ENCODE assay signal across 9 mouse cellular contexts in the genomic region with DNA sequence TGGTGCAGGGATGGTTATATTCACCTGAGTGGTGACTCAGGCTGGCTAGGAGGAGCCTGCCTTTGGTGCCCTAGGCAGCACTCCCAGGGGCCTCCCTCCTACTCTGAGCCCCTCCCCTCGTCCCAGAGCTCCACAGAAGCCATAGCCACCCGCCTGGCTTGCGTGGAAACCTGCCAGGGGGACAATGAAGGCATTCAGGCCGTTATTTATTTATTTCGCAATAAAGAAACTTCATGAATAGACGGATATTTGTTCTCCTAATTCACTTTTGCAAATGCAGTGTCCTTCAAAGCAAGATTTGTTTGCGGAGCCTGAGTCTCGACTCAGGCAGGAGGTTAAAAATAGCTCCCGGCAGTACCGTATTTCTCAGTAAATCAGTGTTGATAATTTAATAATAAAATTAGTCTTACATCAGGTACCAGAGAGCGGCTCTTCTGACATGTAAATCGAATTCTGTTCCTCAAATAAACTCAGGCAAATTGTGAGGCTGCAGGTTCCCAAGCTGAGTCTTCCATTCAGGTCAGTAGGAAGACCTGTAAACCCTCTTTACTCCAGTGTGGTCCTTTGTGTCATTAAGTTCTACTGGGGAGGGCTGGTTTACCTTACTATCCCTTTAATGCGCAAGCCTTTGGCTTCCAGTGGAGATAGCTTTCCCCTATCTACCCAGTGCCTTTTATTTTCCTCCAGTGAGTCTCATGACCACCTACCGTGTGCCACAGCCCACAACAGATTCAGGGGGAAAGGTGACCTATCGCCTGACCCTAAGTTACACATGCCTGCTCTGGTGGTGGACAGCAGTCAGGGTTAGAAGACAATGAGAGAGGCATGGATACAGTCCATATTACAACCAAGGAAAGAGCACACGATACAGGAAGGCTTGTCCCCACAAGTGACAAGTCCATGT. TPM values are rescaled to one million over a fixed set of nuclear protein-coding genes. Genes with fewer than 3 reads are reported as not detected.
A peak's percentile ranks its signal among the peaks of the same experiment; 100 is the strongest.
DNase-seq lines count a peak whose midpoint lies in the region; ATAC-seq and TF ChIP-seq lines count a peak whose summit lies in the region.
"Had no signal": no experiment of that assay in that cellular context is flagged by ENCODE, and none has a peak within 500 bp of the region (broad histone marks: within the 10 kb centered on the region; RNA-seq: fewer than 3 reads in every experiment).

No protein-coding gene starts in this region.

- peak overlapping the region; percentile 54 for H3K4me2 ChIP-seq in heart, embryonic 12.5 days
- H3K4me2 ChIP-seq in liver, embryonic 15.5 days = peak overlapping the region; percentile 31; the same call in 1 of the 2 replicates

- 8% methylated on average over 16 of the region's 16 CpGs for WGBS in heart, embryonic 12.5 days
- 17% methylated on average over 16 of the region's 16 CpGs for WGBS in liver, embryonic 15.5 days (ENCODE audit: insufficient replicate concordance)

- ATAC-seq in heart, embryonic 12.5 days (ENCODE audit: insufficient number of reproducible peaks, low FRiP score) = peak; percentile 72; the same call in 1 of the 2 replicates
- ATAC-seq in liver, embryonic 15.5 days (ENCODE audit: insufficient read depth) = no peak

- H3K4me1 ChIP-seq in heart, embryonic 12.5 days (replicated peaks) = peaks cover 11% of the 10 kb centered on the region
- no peaks in the 10 kb centered on the region for H3K4me1 ChIP-seq in liver, embryonic 15.5 days (replicated peaks)

- DNase-seq in gastrocnemius, adult 2 months = peak; percentile 25
- DNase-seq in gastrocnemius, adult 18-20 months (ENCODE audit: low spot score) = no peak
- DNase-seq in embryo, embryonic 9.5 days (ENCODE audit: extremely low spot score) = peak; percentile 23
- DNase-seq in kidney, postnatal 4 days = peak; percentile 15 to 18
- DNase-seq in ovary, postnatal 36 days (ENCODE audit: low spot score) = peak; percentile 47
- DNase-seq in urinary bladder, postnatal 25 days (ENCODE audit: low spot score) = no peak

- no peaks in the 10 kb centered on the region for H3K36me3 ChIP-seq in heart, embryonic 12.5 days
- H3K36me3 ChIP-seq in liver, embryonic 15.5 days (replicated peaks) = no peaks in the 10 kb centered on the region

- H3K9ac ChIP-seq in heart, embryonic 12.5 days = no peak overlapping the region
- no peak overlapping the region for H3K9ac ChIP-seq in liver, embryonic 15.5 days

- peak overlapping the region; percentile 58 for H3K4me3 ChIP-seq in gastrocnemius, adult 2 months
- peak overlapping the region; percentile 40 for H3K4me3 ChIP-seq in heart, embryonic 12.5 days
- H3K4me3 ChIP-seq in liver, embryonic 15.5 days (replicated peaks) = no peak overlapping the region

- no peak overlapping the region for H3K27ac ChIP-seq in gastrocnemius, adult 2 months
- H3K27ac ChIP-seq in heart, embryonic 12.5 days (ENCODE audit: poor library complexity, severe bottlenecking) = no peak overlapping the region
- H3K27ac ChIP-seq in liver, embryonic 15.5 days (replicated peaks) = no peak overlapping the region

- H3K9me3 ChIP-seq in heart, embryonic 12.5 days (replicated peaks) = no peaks in the 10 kb centered on the region
- no peaks in the 10 kb centered on the region for H3K9me3 ChIP-seq in liver, embryonic 15.5 days (replicated peaks)

- TF ChIP-seq CTCF in gastrocnemius, adult 2 months (IDR thresholded peaks at IDR 0.05) = no peak

- intact Hi-C loops in gastrocnemius, adult 2 months (cut with DNase I) = no loop called here

- no peaks in the 10 kb centered on the region for H3K27me3 ChIP-seq in heart, embryonic 12.5 days (replicated peaks)
- no peaks in the 10 kb centered on the region for H3K27me3 ChIP-seq in liver, embryonic 15.5 days

RNA-seq across cellular contexts. Expression of a gene that starts 17.2 kb away (rescaled TPM):
- total RNA-seq in gastrocnemius, adult 2 months (2021) = not detected
- total RNA-seq in gastrocnemius, adult 18-20 months (2021) = not detected
- polyA plus RNA-seq in heart, embryonic 12.5 days (2016; fragmentation: Nextera tagmentation; extraction: Ambion mirVana) = not detected in 2 replicates
- polyA plus RNA-seq in liver, embryonic 15.5 days (2015; fragmentation: Nextera tagmentation; extraction: Ambion mirVana) = not detected in 2 replicates
- polyA plus RNA-seq: small intestine, adult 2 months had no signal

Comparison
In these comparisons a context has a peak if more than half of its experiments do, and no peak if none do; other contexts are left out.
1. DNase-seq: peak in gastrocnemius, adult 2 months (single experiment), embryo, embryonic 9.5 days (single experiment), kidney, postnatal 4 days (2 of 2) and ovary, postnatal 36 days (single experiment); none in gastrocnemius, adult 18-20 months (single experiment) and urinary bladder, postnatal 25 days (single experiment).